Mouse (Mus musculus) naive thymus-derived CD4-positive, alpha-beta T cell, adult 2 months (primary cell): ENCODE results near the gene Ctss.

Experiments
- DNase-seq: peaks from one replicate; pipeline ENCODE4 v3.0.0-alpha.2; 2011; ENCODE audit warnings: low read depth

Gene Ctss

DNA sequence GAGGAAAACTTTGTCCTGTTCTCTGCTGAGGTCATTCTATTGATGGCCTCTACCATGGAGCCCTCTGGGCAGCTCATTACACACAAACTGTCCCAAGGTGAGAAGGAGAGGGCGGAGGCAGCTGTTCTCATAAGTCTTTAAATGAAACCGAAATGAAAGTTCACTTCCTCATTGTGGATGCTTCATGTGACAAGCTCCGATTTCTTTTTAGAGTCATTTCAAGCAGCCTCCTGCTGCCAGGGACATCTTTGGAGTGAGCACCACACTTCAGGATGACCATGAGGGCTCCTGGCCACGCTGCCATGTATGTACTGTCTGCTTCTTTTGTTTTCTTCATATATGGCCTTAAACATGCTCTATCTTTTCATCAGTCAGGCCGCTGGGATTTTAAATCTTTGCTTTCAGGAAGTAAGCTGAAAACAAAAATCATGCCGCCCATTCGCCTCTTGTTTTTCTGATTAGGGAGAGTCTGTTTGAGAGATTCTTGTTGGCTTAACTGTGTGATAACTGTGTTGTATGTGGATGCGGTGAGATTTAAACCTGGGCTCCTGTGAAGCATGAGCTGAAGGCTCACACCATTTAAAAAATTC is at the start of gene Ctss:
TSS of gene Ctss (plus strand) at position 165 of the 590 bp plus-strand sequence.
- DNase-seq = peak; percentile 75

DNA sequence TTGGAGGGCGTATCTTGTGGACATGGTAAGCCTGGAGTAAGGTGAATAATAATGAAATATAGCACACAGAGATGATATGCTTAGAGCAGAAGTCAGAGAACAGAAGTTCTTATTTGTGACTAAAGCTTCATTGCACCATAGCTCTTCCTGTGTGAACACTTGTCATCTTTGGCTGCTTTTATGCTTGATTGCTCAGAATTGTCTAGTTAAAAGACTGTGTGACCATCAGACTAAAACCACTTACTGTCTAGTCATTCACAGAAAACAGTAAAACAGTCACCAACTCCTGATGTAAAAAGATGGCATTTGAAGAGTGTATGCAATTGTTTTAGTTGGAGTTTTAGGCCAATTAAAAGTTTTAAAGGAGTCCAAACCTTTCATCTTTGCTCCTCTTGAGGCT is 47.6 kb upstream of the Ctss start:
- no peak for DNase-seq

GRCm38 (mm10) chr3:95486421-95486820 is 40.2 kb upstream of the Ctss start:
- DNase-seq = no peak

GRCm38 (mm10) chr3:95488679-95489078 is 37.9 kb upstream of the Ctss start:
- DNase-seq = no peak

DNA sequence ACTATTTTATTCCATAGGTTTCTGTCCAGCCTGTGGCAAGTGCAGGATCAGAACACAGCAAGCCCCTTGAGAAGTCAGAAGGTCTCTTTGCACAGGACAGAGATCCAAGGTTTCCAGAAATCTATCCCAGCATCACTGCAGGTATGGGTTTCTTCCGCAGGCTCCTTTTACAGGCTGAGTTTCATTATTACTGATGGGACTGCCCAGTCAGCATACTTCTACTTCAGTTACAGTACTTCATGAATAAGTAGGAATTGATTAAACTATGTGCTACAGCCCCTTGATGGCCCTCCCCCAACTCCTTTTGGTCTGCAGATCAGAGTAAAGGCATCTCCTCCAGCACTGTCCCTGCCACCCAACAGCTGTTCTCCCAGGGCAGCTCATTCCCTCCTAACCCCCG is 36.3 kb upstream of the Ctss start:
- DNase-seq = no peak

DNA sequence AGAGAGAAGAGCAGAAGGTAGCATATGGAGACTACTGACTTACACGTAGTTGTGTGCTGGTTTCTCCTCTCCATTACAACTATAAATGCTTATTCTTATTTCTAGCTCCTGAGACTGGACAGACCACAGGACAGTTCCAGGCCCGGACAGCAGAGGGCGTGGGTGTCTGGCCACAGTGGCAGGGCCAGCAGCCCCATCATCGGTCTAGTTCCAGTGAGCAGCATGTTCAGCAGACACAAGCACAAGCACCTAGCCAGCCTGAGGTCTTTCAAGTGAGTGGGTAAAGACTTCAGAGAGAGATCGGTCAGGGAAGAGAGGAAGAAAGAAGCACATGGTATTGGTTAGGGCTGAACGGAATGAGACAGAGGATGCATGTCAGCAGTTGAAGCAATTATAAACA is 32.2 kb upstream of the Ctss start:
- peak; percentile 60 for DNase-seq

DNA sequence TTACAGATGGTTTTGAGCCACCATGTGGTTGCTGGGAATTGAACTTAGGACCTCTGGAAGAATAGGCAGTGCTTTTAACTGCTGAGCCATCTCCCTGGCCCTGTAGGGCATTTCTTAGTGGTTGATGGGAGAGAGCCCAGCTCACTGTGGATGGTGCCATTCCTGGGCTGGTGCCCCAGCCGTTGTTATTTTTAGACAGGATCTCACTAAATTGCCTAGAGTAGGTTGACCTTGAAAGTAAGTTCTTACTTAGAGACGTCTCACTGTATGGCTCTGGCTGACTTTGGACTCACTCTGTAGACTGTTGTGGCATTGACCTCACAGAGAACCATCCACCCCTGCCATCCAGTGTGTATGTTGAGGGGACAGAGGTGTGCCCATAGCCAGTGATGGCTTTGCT is 28.4 kb upstream of the Ctss start:
- DNase-seq = no peak

GRCm38 (mm10) chr3:95499024-95499423 is 27.6 kb upstream of the Ctss start, which contains the start of gene Ctsk:
Gene Ctsk, plus strand, starts transcription at chr3:95499256.
- no peak for DNase-seq

GRCm38 (mm10) chr3:95499496-95500140 is 27.0 kb upstream of the Ctss start:
- no peak for DNase-seq

- DNase-seq = no peak
These were observed 24.3 kb upstream of the Ctss start for GRCm38 (mm10) chr3:95502312-95502711.

DNA sequence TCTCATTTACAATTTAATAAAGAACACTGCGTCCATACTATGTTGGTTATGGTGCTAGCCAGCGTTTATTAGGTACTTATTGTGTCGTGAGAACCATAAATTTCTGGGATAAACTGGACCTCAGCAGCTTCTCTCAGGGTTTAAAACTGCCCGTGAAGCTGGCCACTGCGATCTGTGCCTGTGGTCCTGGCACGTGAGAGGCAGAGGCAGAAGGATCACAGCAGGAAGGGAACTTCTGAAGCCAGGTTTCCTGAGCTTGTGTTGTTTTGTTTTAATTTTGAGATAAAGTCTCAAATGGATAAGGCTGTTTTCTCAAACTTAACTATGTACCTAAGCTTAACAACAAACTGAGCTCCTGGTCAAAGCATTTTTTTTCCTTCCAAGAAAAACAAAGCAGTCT is 17.2 kb upstream of the Ctss start:
- DNase-seq = no peak

- DNase-seq = peak; percentile 79
These were observed 14.9 kb upstream of the Ctss start for GRCm38 (mm10) chr3:95511611-95512180.

DNA sequence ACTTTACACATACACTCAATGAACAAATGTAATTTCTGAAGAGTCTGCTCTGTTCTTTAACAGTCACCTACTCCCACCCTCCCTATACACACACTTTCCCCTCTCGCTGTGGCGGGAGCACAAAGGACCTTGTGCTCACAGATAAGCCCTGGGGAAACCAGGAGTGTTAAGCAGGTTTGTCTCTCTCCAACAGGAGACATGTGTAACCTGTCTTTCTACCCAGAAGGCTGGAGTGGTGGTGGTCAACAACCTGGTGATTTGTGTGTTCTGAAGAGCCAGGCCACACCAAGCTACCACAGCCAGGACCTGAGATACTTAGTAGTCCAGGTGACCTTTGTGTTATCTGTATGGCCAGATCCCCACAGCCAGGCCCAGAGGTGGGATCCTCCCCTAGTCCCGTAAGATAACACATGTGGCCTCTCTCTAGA is 10.0 kb upstream of the Ctss start:
- no peak for DNase-seq

GRCm38 (mm10) chr3:95517493-95517898 is 9.1 kb upstream of the Ctss start:
- peak; percentile 82 for DNase-seq

DNA sequence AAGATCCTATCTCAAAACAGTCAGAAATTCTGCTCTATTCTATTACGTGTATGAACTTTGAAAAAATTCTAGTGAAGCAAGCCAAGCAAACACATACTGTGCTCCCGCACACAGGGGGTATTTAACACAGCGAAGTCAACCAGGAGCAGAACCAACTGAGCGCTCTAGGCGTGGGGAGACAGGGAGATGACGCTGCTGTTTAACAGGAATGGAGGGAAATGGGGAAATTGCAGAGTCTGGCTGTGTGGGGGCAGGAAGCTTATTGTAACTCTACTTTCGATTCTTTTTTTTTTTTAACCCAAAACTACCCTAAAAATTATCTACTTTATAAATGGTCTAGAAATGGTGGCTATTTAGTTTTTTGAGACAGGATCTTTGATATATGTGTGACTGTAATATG is 7.7 kb upstream of the Ctss start:
- DNase-seq = no peak

- DNase-seq = no peak
These were observed 7.3 kb upstream of the Ctss start for GRCm38 (mm10) chr3:95519315-95519714.

DNA sequence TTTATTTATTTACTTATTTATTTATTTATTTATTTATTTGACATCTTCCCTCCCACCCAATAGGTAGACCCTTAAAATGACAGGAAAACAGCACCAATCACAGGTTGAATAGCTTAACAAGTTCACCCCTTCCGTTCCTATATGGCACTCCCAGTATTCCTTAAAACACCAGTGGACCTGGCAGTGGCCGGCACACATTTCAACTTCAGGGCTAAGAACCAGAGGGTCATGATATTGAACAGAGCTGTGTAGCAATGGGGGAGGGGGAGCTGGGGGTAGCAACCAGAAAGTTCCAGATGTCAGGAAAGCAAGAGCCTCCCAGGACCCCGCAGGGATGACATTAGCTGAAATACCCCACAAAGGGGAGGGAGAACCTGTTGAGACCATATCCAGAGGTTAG is 6.5 kb upstream of the Ctss start:
- DNase-seq = no peak

DNA sequence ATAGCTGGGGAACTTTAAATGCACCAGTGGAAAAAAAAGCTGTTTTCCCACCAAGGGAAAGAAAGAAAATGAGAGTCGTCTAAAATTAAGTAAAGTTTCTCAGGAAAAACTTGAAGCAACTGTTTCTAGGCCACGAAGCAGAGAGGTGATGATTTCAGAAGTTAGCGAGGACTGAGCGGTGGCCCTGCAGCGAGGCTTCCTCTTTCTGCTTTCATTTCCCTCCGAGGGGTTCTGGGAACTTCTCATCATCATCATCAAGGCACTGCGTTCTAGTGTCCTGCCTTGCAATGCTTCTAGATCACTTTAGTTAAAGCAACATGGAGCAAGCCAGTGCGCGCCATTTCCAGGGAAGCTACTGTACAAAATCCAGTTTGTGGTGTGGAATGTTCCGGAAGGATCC is 5.4 kb upstream of the Ctss start:
- DNase-seq = no peak

- DNase-seq = peak; percentile 76
These were observed 2.9 kb upstream of the Ctss start for GRCm38 (mm10) chr3:95523662-95524061.

GRCm38 (mm10) chr3:95524673-95525072 is 1.9 kb upstream of the Ctss start:
- DNase-seq = no peak

GRCm38 (mm10) chr3:95526111-95526510 is 475 bp upstream of the Ctss start:
- DNase-seq = no peak

DNA sequence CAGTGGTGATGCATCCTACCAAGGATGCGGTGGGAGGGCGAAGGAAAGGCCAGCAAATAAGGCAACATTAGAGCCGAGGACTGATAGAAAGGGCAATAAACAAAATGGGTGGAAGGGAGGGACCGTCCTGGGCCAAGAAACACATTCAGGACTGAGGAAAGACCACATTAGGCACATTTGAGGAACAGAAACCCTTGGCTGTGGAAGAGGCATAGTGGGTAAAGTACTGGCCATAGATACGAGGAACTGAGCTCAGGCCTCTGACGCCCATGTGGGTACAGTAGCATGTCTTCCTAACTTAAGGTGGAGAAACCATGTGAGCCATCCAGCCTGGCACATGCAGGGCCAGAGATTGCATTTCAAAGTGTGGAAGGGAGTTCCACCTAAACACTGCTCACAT is 3.2 kb downstream of the Ctss start:
- DNase-seq = no peak

DNA sequence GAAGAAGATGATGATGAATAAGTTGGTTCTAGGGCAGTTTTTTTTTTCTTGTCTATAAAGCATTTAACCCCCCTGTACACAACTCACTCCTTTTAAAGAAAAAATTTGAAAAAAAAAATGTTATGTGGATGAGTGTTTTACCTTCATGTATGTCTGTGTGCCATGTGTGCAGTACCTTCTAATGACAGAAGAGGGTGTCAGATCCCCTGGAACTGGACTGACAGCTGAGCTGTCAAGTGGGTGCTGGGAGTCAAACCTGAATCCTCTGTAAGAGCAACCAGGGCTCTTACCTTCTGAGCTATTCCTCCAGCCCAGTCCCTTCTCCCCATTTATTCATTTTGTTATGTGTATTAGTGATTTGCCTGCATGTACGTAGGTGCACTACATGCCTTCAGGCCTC is 4.4 kb downstream of the Ctss start:
- no peak for DNase-seq

- no peak for DNase-seq
These were observed 6.8 kb downstream of the Ctss start for GRCm38 (mm10) chr3:95533364-95533763.
